22 mouse cellular contexts compared by ENCODE assay signal in the genomic region with DNA sequence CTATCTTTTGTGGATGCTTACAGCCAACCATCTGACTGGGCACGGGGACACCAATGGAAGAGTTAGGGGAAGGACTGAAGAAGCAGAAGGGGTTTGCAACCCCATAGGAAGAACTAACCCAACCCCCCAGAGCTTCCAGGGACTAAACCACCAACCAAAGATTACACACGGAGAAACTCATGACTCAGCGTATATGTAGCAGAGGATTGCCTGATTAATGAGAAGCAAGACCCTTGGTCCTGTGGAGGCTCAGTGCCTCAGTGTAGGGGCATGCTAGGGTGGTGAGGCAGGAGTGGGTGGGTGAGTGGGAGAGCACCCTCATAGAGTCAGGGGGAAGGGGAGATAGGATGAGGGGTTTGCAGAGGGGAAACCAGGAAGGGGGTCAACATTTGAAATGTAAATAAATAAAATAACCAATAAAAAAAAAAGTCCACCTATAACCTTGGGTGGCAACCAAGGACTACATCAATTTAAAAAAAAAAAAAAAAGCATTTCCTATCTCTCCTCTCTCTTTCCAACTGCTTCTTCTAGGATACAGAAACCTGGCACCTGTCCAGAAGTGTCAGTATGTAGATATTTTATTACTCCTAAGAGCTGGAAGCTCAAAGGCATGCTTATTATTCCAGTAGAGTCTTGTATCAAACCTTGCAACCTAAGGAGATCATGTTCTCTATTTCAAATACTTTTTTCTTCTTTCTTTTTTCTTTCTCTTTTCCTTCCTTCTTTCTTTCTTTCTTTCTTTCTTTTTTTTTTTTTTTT.
A peak's percentile ranks its signal among the peaks of the same experiment; 100 is the strongest.
DNase-seq lines count a peak whose midpoint lies in the region; TF ChIP-seq lines count a peak whose summit lies in the region.
"Had no signal": no experiment of that assay in that cellular context is flagged by ENCODE, and none has a peak within 500 bp of the region (broad histone marks: within the 10 kb centered on the region; RNA-seq: fewer than 3 reads in every experiment).

No protein-coding gene starts in this region.

- H3K79me2 ChIP-seq in CH12.LX (replicated peaks; ENCODE audit: control insufficient read depth, extremely low read depth, insufficient read depth, poor library complexity, severe bottlenecking), result no peaks in the 10 kb centered on the region

- DNase-seq in cerebellum, postnatal 14 days, result peak; percentile 6 to 13
- DNase-seq in cerebellum, adult 11-12 months, result no peak
- peak; percentile 2 for DNase-seq in kidney, postnatal 14 days
- no peak for DNase-seq in kidney, adult 9 months
- no peak for DNase-seq in CH12.LX (ENCODE audit: extremely low read depth)
- peak; percentile 14 for DNase-seq in NIH3T3 (ENCODE audit: low read depth)
- DNase-seq in spleen, adult 18-20 months, result no peak
- DNase-seq: adrenal gland, adult 2 months; B cell, adult 2 months; cerebellum, adult 8-10 months; kidney, adult 2 months; kidney, postnatal 4 days; liver, embryonic 13.5 days; lung, postnatal 36 days; right cerebral cortex, adult 18-20 months; thymus, adult 18-20 months; thymus, postnatal 36 days had no signal

- no peak overlapping the region for H3K27ac ChIP-seq in CH12.LX (ENCODE audit: insufficient read depth, low read depth)
- H3K27ac ChIP-seq: hindbrain, embryonic 12.5 days; limb, embryonic 13.5 days; liver, embryonic 13.5 days; lung, embryonic 15.5 days; neural tube, embryonic 15.5 days had no signal

- dilution Hi-C loops in CH12.LX (cut with MboI; ENCODE audit: extremely low pct_ligation_motif_present, extremely low pct_unique_long_range_greater_than_20kb, low sequenced_read_pairs), result no loop called here

- H3K36me3 ChIP-seq in CH12.LX (replicated peaks in 1 of 2; ENCODE audit: control insufficient read depth in 1 of 2, insufficient read depth in 1 of 2, low read length in 1 of 2), result no peaks in the 10 kb centered on the region
- H3K36me3 ChIP-seq: hindbrain, embryonic 12.5 days; limb, embryonic 13.5 days; liver, embryonic 13.5 days; lung, embryonic 15.5 days; neural tube, embryonic 15.5 days had no signal

- TF ChIP-seq CTCF in CH12.LX (conservative IDR thresholded peaks at IDR 0.05 in 1 of 2, IDR thresholded peaks at IDR 0.05 in 1 of 2; ENCODE audit: low read depth in 2 of 2, low read length in 2 of 2), result no peak

- no peaks in the 10 kb centered on the region for H3K27me3 ChIP-seq in CH12.LX (replicated peaks)
- H3K27me3 ChIP-seq: hindbrain, embryonic 12.5 days; limb, embryonic 13.5 days; liver, embryonic 13.5 days; lung, embryonic 15.5 days; megakaryocyte, embryonic 14.5 days; neural tube, embryonic 15.5 days had no signal

- TF ChIP-seq RAD21 in CH12.LX (IDR thresholded peaks at IDR 0.05; ENCODE audit: low read depth, low read length), result no peak

- no peak overlapping the region for H3K9ac ChIP-seq in CH12.LX (ENCODE audit: insufficient read depth, low read depth)
- H3K9ac ChIP-seq: hindbrain, embryonic 12.5 days; limb, embryonic 13.5 days; liver, embryonic 13.5 days; lung, embryonic 15.5 days; neural tube, embryonic 15.5 days had no signal

- no peaks in the 10 kb centered on the region for H3K9me3 ChIP-seq in CH12.LX (replicated peaks; ENCODE audit: low read length)
- H3K9me3 ChIP-seq: hindbrain, embryonic 12.5 days; limb, embryonic 13.5 days; liver, embryonic 13.5 days; lung, embryonic 15.5 days; megakaryocyte, embryonic 14.5 days; neural tube, embryonic 15.5 days had no signal

- in situ Hi-C loops in CH12.LX (cut with MboI; ENCODE audit: low pct_ligation_motif_present, low pct_unique_long_range_greater_than_20kb, low sequenced_read_pairs), result no loop called here

- H3K4me2 ChIP-seq in CH12.LX (ENCODE audit: insufficient read depth, low read depth, poor library complexity, severe bottlenecking), result no peak overlapping the region
- H3K4me2 ChIP-seq: hindbrain, embryonic 12.5 days; limb, embryonic 13.5 days; liver, embryonic 13.5 days; lung, embryonic 15.5 days; neural tube, embryonic 15.5 days had no signal

- no peak overlapping the region for H3K4me3 ChIP-seq in CH12.LX (replicated peaks in 1 of 3; ENCODE audit: low read depth in 2 of 3, low read length in 2 of 3, poor library complexity in 1 of 3)
- H3K4me3 ChIP-seq: hindbrain, embryonic 12.5 days; limb, embryonic 13.5 days; liver, embryonic 13.5 days; lung, embryonic 15.5 days; megakaryocyte, embryonic 14.5 days; neural tube, embryonic 15.5 days had no signal

- no peaks in the 10 kb centered on the region for H3K4me1 ChIP-seq in CH12.LX (ENCODE audit: control insufficient read depth in 1 of 2, insufficient read depth in 2 of 2)
- H3K4me1 ChIP-seq: limb, embryonic 13.5 days; liver, embryonic 13.5 days; lung, embryonic 15.5 days; megakaryocyte, embryonic 14.5 days had no signal

- no peak for TF ChIP-seq POLR2A in CH12.LX (IDR thresholded peaks at IDR 0.05; ENCODE audit: low read depth, low read length)

- no peak for TF ChIP-seq EP300 in CH12.LX (IDR thresholded peaks at IDR 0.05; ENCODE audit: low read length)

TF ChIP-seq in CH12.LX, 34 proteins besides CTCF, POLR2A, EP300 and RAD21:
- peak; percentile 67; the same call in 1 of the 2 replicates for TF ChIP-seq MAFK (IDR thresholded peaks at IDR 0.05; ENCODE audit: insufficient replicate concordance, low read length)
- TF ChIP-seq MYC (IDR thresholded peaks at IDR 0.05; ENCODE audit: low read depth, low read length), result no peak

Comparison
In these comparisons a context has a peak if more than half of its experiments do, and no peak if none do; other contexts are left out.
1. DNase-seq: peak in cerebellum, postnatal 14 days (2 of 2), kidney, postnatal 14 days (single experiment) and NIH3T3 (single experiment); none in cerebellum, adult 11-12 months (single experiment), kidney, adult 9 months (single experiment), CH12.LX (single experiment) and spleen, adult 18-20 months (0 of 2).